Mouse (Mus musculus): Measurements from ENCODE around the gene Perp.

Perp gene

DNA sequence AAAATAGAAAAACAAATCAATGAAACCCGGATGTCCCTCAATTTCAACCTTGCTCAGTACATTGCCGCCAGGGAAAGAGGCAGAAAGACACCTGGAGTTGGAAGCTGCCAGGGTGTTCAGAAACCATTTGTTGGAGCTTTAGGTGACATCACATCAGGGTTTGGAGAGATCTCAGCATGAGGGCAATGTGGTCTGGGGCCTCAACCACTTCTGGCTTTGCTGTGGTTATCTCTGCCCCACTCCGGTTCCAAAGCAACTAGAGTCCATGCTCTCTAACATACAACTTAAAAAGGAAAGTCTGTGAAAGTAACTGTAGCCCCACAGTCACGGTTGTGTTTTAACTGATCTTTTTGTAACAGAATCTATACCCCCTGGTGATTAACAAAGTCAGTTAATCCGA lies 19.9 kb downstream of the Perp start:
- peak; percentile 22 for DNase-seq

DNA sequence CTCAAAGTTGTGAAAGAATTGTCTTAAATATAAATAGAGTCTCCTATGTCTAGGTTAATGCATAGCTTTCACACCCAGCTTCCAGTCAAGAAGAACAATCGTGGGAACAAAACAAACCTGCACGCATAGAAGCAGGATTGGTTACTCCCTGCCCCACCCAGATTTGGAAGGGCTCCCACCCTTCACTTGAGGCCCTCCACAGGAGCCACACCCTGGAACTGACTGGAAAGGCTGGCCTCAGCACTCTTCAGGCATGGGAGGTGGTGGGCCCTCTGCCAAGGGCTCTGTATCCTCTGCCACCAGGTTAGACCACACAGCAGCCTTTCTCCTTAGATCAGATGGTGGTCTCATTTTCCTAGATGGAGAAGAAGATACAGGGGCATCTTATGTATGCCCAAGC lies 26.2 kb downstream of the Perp start:
- no peak for DNase-seq

DNA sequence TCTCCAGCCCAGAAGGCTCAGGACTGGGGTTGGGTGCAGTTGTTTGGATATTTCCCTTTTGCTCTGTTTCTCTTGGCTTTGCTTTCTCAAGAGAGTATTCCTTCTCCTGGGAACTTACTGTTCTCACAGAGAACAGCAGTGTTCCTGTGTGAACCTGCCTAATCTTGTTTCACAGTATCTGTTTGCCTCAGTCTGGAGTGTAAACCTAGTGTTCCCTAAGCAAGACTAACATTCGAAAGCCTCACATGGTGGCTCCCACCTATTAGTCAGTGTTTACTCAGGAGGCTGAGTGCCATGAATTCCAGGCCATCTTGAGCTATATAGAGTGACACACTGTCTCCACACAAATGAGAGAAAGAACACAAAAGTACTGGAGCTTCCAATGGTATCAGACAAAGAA lies 31.4 kb downstream of the Perp start:
- DNase-seq, result peak; percentile 10

DNA sequence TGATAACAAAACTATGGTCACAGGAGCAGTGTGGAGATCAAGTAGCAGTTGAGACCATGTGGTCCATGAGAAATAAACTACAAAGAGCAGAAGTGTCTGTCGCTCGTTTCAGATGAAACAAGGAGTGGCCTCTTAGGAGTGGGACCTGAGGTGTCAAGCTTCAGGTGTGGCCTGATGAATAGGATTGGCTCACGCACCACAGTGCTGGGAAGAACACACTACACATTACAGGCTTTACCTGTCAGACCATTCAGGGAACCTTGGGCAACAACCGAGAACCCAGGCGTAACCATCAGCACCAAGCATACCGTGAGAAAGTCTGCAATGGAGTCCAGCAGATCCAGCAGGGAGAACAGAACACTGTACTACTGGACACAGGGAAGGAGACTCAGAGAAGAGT lies 33.3 kb downstream of the Perp start:
- no peak for DNase-seq

DNA sequence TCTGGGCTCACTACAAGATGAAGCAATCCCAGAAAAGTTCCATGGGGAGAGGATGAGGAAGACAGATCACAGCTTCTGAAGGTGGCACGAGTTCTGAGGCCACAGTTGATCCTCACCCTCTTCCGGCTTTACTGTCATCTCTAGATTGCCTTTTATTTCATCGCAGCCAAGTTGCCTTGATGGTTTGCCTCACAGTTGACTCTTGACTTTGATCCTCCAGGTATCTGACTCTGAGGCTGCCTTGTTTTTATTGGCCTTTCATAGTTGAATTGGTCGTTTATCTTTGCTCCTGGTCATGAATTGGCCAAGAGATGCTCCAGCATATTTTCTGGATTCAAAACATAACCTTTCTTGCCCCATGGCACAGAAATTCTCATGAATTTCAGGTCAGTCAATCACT lies 34.3 kb downstream of the Perp start:
- DNase-seq, result no peak

DNA sequence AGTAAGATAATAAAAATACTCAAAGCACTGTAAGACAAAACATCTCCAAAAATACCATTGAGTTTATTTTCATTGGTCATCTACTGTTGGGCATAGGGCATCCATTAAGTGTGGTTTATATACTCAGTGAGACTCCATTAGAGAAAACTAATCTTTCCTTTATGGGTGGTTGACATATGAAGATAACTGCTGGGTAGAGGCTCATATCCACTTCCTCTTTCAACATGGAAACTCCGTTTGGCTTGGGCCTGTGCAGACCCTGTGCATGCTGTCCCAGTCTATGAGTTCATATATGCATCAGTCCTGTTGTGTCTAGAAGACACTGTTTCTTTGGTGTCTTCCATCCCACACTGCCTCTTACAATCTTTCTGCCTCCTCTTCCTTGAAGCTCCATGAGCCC lies 34.9 kb downstream of the Perp start:
- DNase-seq, result no peak

DNA sequence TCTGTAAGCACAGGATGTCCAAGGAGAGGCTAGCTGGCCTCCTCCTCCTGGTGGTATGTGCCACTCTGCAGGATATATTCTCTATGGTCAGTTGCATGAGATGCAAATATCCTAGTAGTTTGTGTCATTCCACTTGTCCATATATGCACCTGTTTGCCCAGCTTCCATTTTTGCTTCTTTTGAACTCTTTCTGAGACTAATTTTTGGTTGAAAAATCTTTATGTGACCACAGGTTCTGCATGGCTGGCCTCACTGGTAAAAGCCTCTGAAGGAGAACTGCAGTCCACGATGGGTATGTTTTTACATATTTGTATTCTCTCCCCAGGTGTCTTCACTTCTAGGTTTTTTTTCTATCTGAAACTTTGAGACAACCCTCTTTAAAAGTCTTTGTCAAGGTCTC lies 37.4 kb downstream of the Perp start:
- no peak for DNase-seq

DNA sequence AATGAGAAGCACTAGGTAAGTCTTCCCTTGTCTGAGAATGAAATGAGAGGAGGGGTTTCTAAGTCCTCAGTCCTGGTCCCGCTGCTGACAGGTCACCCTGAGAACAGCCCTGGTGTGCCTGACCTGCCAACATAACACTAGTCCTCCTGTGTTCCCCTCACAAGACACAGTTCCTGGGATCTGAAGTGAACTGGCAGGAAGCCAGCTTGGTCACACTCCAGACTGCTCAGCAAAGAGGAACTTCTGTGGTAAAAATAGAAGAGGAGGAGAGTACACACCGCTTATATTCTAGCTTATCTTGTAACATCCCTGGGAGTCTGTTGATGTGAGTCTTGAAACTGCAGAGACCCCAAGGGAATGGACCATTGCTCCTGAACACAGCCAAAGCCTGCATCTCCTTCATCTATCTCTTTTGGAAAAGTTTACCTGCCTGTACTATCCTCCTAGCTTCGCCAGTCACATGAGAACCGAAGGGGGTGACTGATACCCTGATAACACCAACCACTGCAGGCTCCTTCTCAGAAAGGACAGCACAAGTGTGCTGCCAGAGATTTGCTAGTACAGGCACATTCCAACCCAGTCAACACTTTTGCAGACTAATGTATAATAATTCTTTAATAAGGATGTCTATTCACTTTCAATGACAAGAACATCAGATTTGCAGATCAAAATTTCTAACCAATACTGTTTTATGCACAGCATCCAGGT lies 42.3 kb downstream of the Perp start:
- DNase-seq, result peak; percentile 35

DNA sequence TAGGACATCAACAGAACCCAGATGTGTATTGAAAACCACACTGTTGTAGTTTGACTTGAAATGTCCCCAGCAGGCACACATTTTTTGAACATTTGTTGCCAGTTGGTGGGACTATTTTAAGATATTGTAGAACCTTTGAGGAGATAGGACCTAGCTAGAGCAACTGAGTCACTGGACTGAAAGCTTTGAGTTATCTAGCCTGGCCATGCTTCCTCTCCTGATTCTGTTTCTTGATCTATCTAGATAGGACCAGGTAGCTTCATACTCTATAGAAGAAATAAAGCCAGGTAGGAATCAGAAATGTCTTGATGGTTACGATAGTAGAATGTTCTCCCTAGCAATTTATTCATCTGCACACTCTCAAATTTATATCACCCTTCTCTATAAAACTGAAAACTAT lies 43.9 kb downstream of the Perp start:
- DNase-seq, result no peak

DNA sequence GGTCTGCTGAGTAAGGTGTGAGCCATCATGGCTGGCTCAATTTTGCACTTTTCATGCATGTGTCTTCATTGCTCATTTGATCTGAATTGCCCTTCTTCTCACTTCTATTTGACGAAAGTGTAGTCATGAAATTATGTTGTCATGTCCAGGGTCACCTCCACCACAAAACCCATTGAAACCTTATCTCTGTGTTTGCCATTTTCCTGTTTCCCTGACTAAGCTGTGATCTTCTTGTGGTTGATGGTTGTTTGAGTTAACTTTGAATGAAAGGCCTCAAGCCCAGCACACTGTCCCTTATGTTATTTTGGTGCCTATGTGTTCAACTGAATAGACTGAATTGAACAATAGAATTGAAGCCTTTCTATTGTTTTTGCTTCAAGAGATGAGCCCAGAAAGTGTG lies 44.4 kb downstream of the Perp start:
- no peak for DNase-seq

DNA sequence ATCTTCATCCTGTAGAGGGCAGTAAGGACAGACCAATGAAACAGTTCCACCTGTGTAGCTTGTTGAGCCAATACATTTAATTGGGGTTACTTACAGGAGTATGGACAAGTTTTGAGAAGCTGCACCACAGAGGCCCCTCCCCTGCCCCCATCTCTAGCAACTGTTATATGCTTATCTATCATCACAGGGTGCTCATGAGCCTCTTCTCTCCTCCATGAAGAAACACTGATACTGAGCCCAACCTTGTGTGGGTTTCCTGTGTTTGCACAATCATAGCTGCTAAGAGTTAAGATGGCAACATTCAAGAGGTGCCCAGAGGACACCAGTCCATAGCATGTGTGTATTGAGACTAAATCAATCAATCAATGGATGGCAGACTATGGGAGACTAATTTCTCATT lies 46.3 kb downstream of the Perp start:
- DNase-seq, result no peak

DNA sequence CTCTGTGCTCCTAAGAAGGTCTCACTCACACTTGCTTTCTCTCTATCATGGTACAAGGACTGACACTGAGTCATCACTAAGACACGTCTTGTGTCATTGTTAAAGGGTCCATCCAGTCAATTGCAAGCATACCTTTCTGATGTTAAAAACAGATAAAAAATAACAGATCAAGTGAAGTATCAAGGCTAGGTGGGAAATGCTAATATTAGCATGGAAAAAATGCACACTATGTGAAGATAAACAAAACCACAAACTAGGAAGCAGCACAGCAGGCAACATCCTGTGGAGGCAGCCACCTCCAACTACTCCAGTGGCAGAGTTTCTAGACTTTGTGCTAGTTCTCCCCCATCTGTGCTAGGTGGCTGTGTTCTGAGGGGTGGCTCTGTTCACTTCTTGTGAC lies 47.3 kb downstream of the Perp start:
- DNase-seq, result no peak

DNA sequence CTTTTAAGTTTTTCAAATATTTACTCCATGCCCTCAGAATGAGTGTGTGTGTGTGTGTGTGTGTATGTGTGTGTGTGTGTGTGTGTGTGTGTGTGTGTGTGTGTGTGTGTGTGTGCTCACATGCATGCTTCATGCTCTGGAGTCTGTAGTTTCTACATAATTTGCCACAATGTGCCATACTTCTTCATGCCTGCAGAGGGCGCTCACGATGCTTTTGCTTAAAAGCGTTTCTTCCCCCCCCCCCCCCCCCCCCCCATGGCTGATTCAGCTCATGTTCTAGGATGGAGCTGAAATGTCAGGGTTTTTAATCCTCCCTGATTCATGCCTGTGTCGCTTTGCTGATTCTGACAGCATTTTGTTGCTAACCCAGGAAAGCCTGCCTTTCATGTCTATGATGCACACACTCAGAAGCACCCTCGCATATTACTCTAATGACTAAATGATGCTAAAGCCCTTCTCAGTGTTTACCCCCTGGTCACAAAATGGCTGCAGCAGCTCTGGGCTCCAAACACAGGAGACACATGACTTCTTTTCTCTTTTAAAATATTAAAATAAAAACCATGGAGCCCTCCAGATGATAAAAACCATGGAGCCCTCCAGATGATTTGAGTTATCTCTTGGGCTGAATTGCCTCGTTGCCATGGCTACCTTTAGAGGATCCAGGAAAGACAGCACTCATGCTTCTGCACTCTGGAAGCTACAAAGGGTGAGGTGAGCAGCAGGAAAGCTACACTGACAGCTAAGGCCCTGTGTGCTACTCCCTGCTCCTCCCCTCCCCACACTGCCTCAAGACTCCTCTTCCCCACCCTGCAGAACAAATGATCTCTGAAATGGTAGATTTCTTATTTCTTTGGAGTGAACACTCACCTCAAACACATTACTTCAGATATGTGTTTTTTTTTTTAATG lies 49.7 kb downstream of the Perp start:
- no peak for DNase-seq

DNA sequence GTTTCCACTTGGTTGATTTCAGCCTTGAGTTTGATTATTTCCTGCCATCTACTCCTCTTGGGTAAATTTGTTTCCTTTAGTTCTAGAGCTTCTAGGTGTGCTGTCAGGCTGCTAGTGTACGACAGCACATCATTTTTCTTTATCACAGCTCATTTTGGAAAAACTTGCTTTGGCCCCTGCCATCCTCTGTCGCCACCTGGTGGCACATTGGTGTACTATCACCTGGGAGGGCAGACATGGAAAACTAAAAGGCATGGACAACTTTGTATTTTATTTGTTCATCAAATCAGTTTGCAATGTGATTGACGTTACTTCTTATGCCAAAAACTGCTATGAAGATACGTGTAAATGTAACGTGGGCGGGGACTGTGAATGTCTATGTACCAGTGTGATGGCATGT lies 59.3 kb downstream of the Perp start:
- peak; percentile 9 for DNase-seq

Measured in kidney, adult 9 months (tissue).